Mouse (Mus musculus) cerebellum, adult 2 months (tissue): Measurements from ENCODE around the gene Pld5. TPM values are rescaled to one million over a fixed set of nuclear protein-coding genes. Genes with fewer than 3 reads are reported as not detected.

Experiments used
- DNase-seq, 2 experiments: peaks; one replicate each; pipeline ENCODE4 v3.0.0; 2021
- H3K27ac ChIP-seq: fragments of 200-500 bp; 2 replicates; pipeline ENCODE4 v1.5.1; 2012; ENCODE audit warnings: low read length, control low read depth, inconsistent platforms; ENCODE audit not compliant: insufficient read depth
- H3K27me3 ChIP-seq: fragments of 200-500 bp; 2 replicates; pipeline ENCODE4 v1.6.1; 2012; ENCODE audit warnings: inconsistent platforms, mild to moderate bottlenecking, low read length, moderate library complexity; ENCODE audit not compliant: control insufficient read depth, insufficient read depth
- H3K4me1 ChIP-seq: fragments of 200-500 bp; 2 replicates; pipeline ENCODE4 v1.6.1; 2011; ENCODE audit warnings: low read length; ENCODE audit not compliant: control insufficient read depth, insufficient read depth
- H3K4me3 ChIP-seq: fragments of 200-500 bp; replicated peaks from 2 replicates; pipeline ENCODE3; 2011; ENCODE audit warnings: mild to moderate bottlenecking, low read depth, low read length, control low read depth; ENCODE audit not compliant: insufficient read depth
- CTCF ChIP-seq: fragments of 200-500 bp; IDR thresholded peaks from 2 replicates; pipeline ENCODE4 v1.5.1; 2011; ENCODE audit warnings: low read depth, mild to moderate bottlenecking, control low read depth, low read length, moderate library complexity, borderline replicate concordance; ENCODE audit not compliant: insufficient read depth
- POLR2A ChIP-seq: fragments of 200-500 bp; IDR thresholded peaks from 2 replicates; pipeline ENCODE4 v1.6.1; 2011; ENCODE audit warnings: low read length, control low read depth, borderline replicate concordance; ENCODE audit not compliant: insufficient read depth
- WGBS: fragments of 180-500 bp; shearing (Covaris S2); methylation state at CpG from one replicate; pipeline ENCODE4 v1.1.7; 2018; 5-methylcytosine and 5-hydroxymethylcytosine counted together
- polyA plus RNA-seq: library from polyadenylated mRNA; depleted of rRNA; stranded (reverse); fragments of >200 nt; gene quantifications from 2 replicates; pipeline ENCODE4 v1.2.3, GENCODE M21; 2012

Gene Pld5
- polyA plus RNA-seq, 1 experiment = 41.3 TPM

- Histone ChIP-seq H3K27ac (no peak overlapping the region), H3K4me3 (no peak overlapping the region), H3K4me1 (peaks cover 3% of the 10 kb centered on the region), H3K27me3 (no peaks in the 10 kb centered on the region)
- WGBS = 65% methylated on average over 2 of the region's 2 CpGs
- DNase-seq = no peak
- TF ChIP-seq CTCF (no peak), POLR2A (no peak)
Measured at GRCm38 (mm10) chr1:176092119-176092518, 183.0 kb downstream of the Pld5 start.

GRCm38 (mm10) chr1:176089382-176089781 lies 185.7 kb downstream of the Pld5 start:
- Histone ChIP-seq H3K27me3 (no peaks in the 10 kb centered on the region), H3K4me1 (peaks cover 7% of the 10 kb centered on the region), H3K4me3 (no peak overlapping the region), H3K27ac (no peak overlapping the region)
- TF ChIP-seq CTCF = no peak
- TF ChIP-seq POLR2A = no peak
- no peak for DNase-seq
- WGBS = 92% methylated on average over 3 of the region's 3 CpGs

DNA sequence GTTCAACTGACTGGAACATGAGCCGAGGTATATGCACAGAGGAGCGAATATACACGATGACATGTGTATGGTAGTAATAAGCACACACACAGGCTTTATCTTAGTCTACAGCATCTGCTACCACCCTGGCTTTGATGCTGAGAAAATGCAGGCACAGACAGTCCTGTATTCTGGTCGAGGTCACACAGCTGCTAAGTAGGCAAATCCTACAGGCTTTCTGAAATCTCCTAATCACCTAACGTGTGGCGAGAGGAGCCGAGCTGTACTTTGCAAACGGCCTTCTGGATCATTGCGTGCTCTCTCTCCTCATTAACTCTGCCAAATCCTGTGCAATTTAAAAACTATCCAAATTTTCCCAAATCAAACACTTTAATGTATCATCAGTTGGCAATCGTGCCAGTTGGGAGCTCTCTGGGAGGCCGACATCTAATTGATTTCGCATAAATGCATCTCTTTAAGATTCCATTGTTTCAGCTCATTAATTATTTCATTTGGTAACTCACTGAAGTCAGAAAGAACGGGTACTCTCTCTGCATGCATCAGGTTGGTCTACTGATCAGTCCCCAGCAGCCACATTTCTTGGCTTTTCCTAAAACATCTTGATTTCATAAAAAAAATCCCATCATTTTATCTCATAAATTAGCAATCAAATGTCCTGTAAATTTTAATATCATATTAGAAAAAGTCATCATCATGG lies 189.0 kb downstream of the Pld5 start:
- H3K27me3 ChIP-seq = no peaks in the 10 kb centered on the region
- no peak for DNase-seq
- no peak for TF ChIP-seq CTCF
- TF ChIP-seq POLR2A = no peak
- no peak overlapping the region for H3K27ac ChIP-seq
- peaks cover 6% of the 10 kb centered on the region for H3K4me1 ChIP-seq
- 33% methylated on average over 13 of the region's 13 CpGs for WGBS
- H3K4me3 ChIP-seq = no peak overlapping the region

DNA sequence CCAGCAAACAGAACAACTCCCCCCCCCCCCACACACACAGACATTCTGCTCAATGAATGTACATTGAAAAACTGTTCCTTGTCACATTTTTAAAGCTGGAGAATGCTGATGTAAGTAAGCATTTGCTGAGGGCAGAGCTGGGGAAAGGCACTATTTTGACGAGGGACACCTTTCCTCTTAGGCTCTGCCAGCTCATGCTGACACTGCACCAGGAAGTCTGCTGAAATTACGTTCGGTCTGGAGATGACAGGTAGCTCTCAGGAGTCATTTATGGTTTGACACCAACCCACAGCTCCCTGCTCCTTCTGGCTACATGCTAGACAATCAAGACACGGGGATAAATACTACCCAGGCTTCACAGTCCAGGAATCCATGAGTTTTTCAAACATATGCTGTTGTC lies 192.8 kb downstream of the Pld5 start:
- 6% methylated on average over 4 of the region's 4 CpGs for WGBS
- peaks cover 6% of the 10 kb centered on the region for H3K4me1 ChIP-seq
- H3K4me3 ChIP-seq = no peak overlapping the region
- peak overlapping the region; percentile 72; the same call in 1 of the 2 replicates for H3K27ac ChIP-seq
- no peaks in the 10 kb centered on the region for H3K27me3 ChIP-seq
- DNase-seq = peak in 1 of 2 experiments; percentile 56
- TF ChIP-seq POLR2A = no peak
- no peak for TF ChIP-seq CTCF

DNA sequence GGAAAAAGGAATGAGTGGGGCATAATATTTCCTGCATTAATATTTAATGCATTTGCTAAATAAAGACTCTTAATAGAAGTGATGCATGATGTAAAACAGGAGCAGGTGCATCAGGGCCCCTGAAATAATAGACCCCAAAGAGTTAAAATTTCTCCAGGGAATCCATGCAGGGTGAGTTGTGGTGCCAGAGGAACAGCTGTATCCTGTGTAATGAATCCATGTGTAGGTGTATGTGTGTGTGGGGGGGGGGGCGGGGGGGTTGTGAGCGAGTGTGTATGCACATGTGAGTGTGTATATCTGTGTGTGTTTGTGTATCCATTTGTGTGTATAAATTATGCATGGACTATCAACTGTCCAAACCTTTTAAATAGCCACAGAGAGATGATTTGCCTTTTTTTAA lies 194.1 kb downstream of the Pld5 start:
- WGBS = 34% methylated on average over 2 of the region's 2 CpGs
- no peak for DNase-seq
- peaks cover 3% of the 10 kb centered on the region for H3K4me1 ChIP-seq
- no peaks in the 10 kb centered on the region for H3K27me3 ChIP-seq
- no peak for TF ChIP-seq POLR2A
- no peak for TF ChIP-seq CTCF
- no peak overlapping the region for H3K4me3 ChIP-seq
- H3K27ac ChIP-seq = no peak overlapping the region

- H3K27ac ChIP-seq = no peak overlapping the region
- no peak overlapping the region for H3K4me3 ChIP-seq
- peaks cover 12% of the 10 kb centered on the region for H3K4me1 ChIP-seq
- WGBS = 91% methylated on average over 7 of the region's 7 CpGs
- TF ChIP-seq POLR2A (no peak), CTCF (no peak)
- DNase-seq = no peak
- H3K27me3 ChIP-seq = no peaks in the 10 kb centered on the region
Measured at GRCm38 (mm10) chr1:176078410-176078809, 196.7 kb downstream of the Pld5 start.

DNA sequence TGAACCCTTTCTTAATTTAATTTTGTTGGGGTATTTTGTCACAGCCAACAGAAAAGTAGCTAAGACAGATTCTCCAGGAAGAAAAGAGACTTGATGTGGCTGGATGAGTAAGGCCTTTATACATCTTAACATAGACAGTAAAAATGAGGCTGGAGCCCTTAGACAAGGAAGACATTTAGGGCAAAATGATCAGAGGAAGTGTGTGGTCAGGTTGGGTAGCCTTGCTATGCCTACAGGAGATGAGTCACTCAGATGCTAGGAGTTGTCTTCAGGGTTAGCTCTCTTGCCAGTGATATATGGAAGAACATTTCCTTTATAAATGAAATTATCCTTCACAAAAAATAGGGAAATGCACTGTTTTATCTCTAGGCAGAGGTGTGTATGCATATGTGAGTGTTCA lies 198.3 kb downstream of the Pld5 start:
- TF ChIP-seq CTCF (no peak), POLR2A (no peak)
- no peaks in the 10 kb centered on the region for H3K27me3 ChIP-seq
- no peak for DNase-seq
- H3K4me3 ChIP-seq = no peak overlapping the region
- H3K4me1 ChIP-seq = peaks cover 9% of the 10 kb centered on the region; the same call in 1 of the 2 replicates
- H3K27ac ChIP-seq = no peak overlapping the region

- Histone ChIP-seq H3K27me3 (no peaks in the 10 kb centered on the region), H3K4me3 (no peak overlapping the region), H3K27ac (no peak overlapping the region), H3K4me1 (peaks cover 9% of the 10 kb centered on the region; the same call in 1 of the 2 replicates)
- DNase-seq = no peak
- TF ChIP-seq POLR2A (no peak), CTCF (no peak)
Measured at GRCm38 (mm10) chr1:176075810-176076209, 199.3 kb downstream of the Pld5 start.
